Mouse (Mus musculus) hindbrain, embryonic 14.5 days (tissue): Measurements from ENCODE around the gene Rad54l2. TPM values are rescaled to one million over a fixed set of nuclear protein-coding genes. Genes with fewer than 3 reads are reported as not detected.

Source experiments
- ATAC-seq: fragments of 200-750 bp; cut with Nextera tagmentation; 2 replicates; pipeline ENCODE4 v1.8.0; 2017; ENCODE audit warnings: moderate number of reproducible peaks, mild to moderate bottlenecking, moderate TSS enrichment, moderate library complexity; ENCODE audit not compliant: low FRiP score
- DNase-seq: peaks from one replicate; pipeline ENCODE4 v3.0.0-alpha.2; 2015; ENCODE audit warnings: low spot score
- H3K27ac ChIP-seq: fragments of 300-500 bp; sonication (generic); 2 replicates; pipeline ENCODE4 v1.5.1; 2014; ENCODE audit warnings: mild to moderate bottlenecking, moderate library complexity
- H3K27me3 ChIP-seq: fragments of 300-500 bp; sonication (generic); 2 replicates; pipeline ENCODE4 v1.6.1; 2014; ENCODE audit warnings: mild to moderate bottlenecking, low read length, mixed read lengths; ENCODE audit not compliant: control insufficient read depth, insufficient read depth
- H3K36me3 ChIP-seq: fragments of 300-500 bp; sonication (generic); replicated peaks from 2 replicates; pipeline ENCODE4 v1.6.1; 2014; ENCODE audit not compliant: control insufficient read depth, insufficient read depth
- H3K4me1 ChIP-seq: fragments of 300-500 bp; sonication (generic); replicated peaks from 2 replicates; pipeline ENCODE4 v1.6.1; 2014; ENCODE audit warnings: antibody characterized with exemption, low read length, mixed read lengths; ENCODE audit not compliant: control insufficient read depth, insufficient read depth
- H3K4me2 ChIP-seq: fragments of 300-500 bp; sonication (generic); replicated peaks from 2 replicates; pipeline ENCODE4 v1.6.1; 2014; ENCODE audit warnings: mild to moderate bottlenecking, moderate library complexity
- H3K4me3 ChIP-seq: fragments of 300-500 bp; sonication (generic); replicated peaks from 2 replicates; pipeline ENCODE4 v1.5.1; 2014; ENCODE audit warnings: mild to moderate bottlenecking, low read length
- H3K9ac ChIP-seq: fragments of 300-500 bp; sonication (generic); 2 replicates; pipeline ENCODE4 v1.6.1; 2014
- H3K9me3 ChIP-seq: fragments of 300-500 bp; sonication (generic); 2 replicates; pipeline ENCODE4 v1.6.1; 2016; ENCODE audit warnings: low read length; ENCODE audit not compliant: control insufficient read depth
- WGBS: fragments of 180-500 bp; shearing (Covaris S2); extraction: QIAGEN DNeasy Blood & Tissue Kit; methylation state at CpG from one replicate; pipeline ENCODE4 v1.1.7; 2014; 5-methylcytosine and 5-hydroxymethylcytosine counted together
- polyA plus RNA-seq: library from polyadenylated mRNA; unstranded; fragments of >200 nt; fragmentation: Nextera tagmentation; extraction: Ambion mirVana; gene quantifications from 2 replicates; pipeline ENCODE4 v1.2.1, GENCODE M21; 2014

Rad54l2 gene
- polyA plus RNA-seq, 1 experiment from 2014 or later = 4.3 TPM

GRCm38 (mm10) chr9:106655884-106656720, 132.9 kb downstream of the Rad54l2 start, which contains the start of gene Grm2:
Grm2 (minus strand) TSS chr9:106656082.
- Histone ChIP-seq H3K9ac (peak within 1 kb of the TSS; percentile 72), H3K4me2 (peak within 1 kb of the TSS; percentile 86), H3K27ac (no peak within 1 kb of the TSS), H3K4me3 (peak within 1 kb of the TSS; percentile 58), H3K4me1 (peaks cover 7% of the 10 kb centered on the region), H3K36me3 (peaks cover 29% of the 10 kb centered on the region), H3K27me3 (no peaks in the 10 kb centered on the region), H3K9me3 (no peaks in the 10 kb centered on the region)
- WGBS = 2% methylated on average over 41 of the region's 44 CpGs
- DNase-seq = peak; percentile 67
- ATAC-seq = peak; percentile 68

GRCm38 (mm10) chr9:106652720-106653119, 136.3 kb downstream of the Rad54l2 start:
- no peak for ATAC-seq
- DNase-seq = no peak
- Histone ChIP-seq H3K4me3 (no peak overlapping the region), H3K27me3 (no peaks in the 10 kb centered on the region), H3K36me3 (no peaks in the 10 kb centered on the region; the same call in 1 of the 2 replicates), H3K4me2 (no peak overlapping the region), H3K9me3 (no peaks in the 10 kb centered on the region), H3K4me1 (peaks cover 7% of the 10 kb centered on the region), H3K27ac (no peak overlapping the region), H3K9ac (no peak overlapping the region)
- 78% methylated on average over 1 of the region's 1 CpGs for WGBS

DNA sequence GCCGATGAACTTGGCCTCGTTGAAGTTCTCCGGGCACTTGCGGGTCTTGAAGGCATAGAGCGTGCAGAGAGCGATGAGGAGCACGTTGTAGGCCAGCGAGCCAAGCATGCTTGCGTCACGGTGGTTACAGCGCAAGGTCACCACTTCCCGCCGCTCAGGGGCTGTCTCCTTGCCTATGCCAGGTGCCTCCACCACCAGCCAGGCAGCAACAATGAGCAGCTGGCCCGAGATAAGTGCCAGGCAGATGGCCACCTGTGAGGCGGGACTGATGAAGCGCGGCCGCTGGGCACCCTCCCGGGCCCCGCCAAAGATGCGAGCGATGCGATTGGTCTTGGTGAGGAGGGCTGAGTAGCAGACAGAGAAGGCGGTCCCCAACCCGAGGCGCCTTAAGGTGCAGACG, 141.8 kb downstream of the Rad54l2 start:
- Histone ChIP-seq H3K4me3 (no peak overlapping the region), H3K27me3 (no peaks in the 10 kb centered on the region), H3K9ac (no peak overlapping the region), H3K27ac (no peak overlapping the region), H3K36me3 (no peaks in the 10 kb centered on the region), H3K4me1 (no peaks in the 10 kb centered on the region), H3K9me3 (no peaks in the 10 kb centered on the region), H3K4me2 (no peak overlapping the region)
- ATAC-seq (no peak), DNase-seq (no peak)
- 74% methylated on average over 27 of the region's 27 CpGs for WGBS

DNA sequence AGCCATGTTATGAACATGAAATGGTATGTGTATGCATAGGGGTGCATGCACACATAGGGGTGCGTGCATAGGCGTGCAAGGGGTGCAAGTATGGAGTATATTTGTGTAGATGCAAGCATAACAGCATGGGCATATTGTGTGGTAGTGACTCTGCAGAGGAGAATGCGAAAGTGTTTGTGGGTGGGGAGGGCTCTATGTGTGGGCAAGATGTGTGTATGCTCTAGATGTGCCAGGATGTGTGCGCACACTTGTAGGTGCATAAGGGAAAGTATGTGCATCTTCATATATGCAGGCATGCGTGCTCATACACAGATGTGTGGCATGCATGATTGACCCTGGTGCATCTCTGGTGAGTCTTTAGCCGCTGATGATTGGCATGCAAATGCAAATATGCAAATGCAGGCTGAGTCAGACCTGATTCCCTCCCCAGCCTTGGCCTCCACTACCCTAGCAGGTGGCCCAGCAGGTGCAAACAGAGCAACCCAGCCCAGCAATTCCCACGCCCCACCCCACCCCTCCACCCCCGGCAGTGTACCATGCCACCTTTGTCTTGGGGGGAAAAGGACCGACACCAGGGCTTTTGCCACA, 143.2 kb downstream of the Rad54l2 start:
- no peaks in the 10 kb centered on the region for H3K4me1 ChIP-seq
- H3K9me3 ChIP-seq = no peaks in the 10 kb centered on the region
- 71% methylated on average over 9 of the region's 9 CpGs for WGBS
- no peaks in the 10 kb centered on the region for H3K36me3 ChIP-seq
- no peak overlapping the region for H3K9ac ChIP-seq
- H3K4me3 ChIP-seq = no peak overlapping the region
- DNase-seq = no peak
- no peak overlapping the region for H3K27ac ChIP-seq
- ATAC-seq = no peak
- no peaks in the 10 kb centered on the region for H3K27me3 ChIP-seq
- no peak overlapping the region for H3K4me2 ChIP-seq

- H3K27me3 ChIP-seq = no peaks in the 10 kb centered on the region
- H3K9me3 ChIP-seq = no peaks in the 10 kb centered on the region
- ATAC-seq (no peak), DNase-seq (no peak)
- H3K27ac ChIP-seq = no peak overlapping the region
- 77% methylated on average over 6 of the region's 6 CpGs for WGBS
- no peak overlapping the region for H3K9ac ChIP-seq
- H3K4me3 ChIP-seq = no peak overlapping the region
- H3K4me1 ChIP-seq = no peaks in the 10 kb centered on the region
- H3K4me2 ChIP-seq = no peak overlapping the region
- H3K36me3 ChIP-seq = no peaks in the 10 kb centered on the region
Observed at GRCm38 (mm10) chr9:106643787-106644186, 145.2 kb downstream of the Rad54l2 start.

DNA sequence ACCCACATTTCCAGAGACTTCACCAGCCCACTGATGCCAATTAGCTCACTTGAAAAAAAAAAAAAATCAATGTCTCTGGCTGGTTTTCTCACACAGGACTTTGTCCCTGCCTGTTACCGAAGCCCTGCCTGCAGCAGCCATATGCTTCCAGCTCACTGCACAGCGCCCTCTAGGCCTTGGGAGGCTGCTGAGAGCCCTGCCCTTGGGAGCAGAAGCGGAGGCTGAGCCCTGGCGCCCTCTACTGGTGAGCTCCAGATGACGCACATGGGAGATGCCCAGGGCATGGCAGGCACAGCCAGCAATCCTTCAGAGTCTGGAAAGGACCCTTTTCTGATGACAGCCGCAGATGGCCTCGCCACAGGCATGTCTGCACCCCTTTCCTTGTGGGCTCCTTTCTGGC, 145.9 kb downstream of the Rad54l2 start:
- ATAC-seq = no peak
- 30% methylated on average over 7 of the region's 7 CpGs for WGBS
- H3K4me1 ChIP-seq = no peaks in the 10 kb centered on the region
- H3K9me3 ChIP-seq = no peaks in the 10 kb centered on the region
- no peaks in the 10 kb centered on the region for H3K27me3 ChIP-seq
- H3K27ac ChIP-seq = no peak overlapping the region
- H3K36me3 ChIP-seq = no peaks in the 10 kb centered on the region
- no peak overlapping the region for H3K9ac ChIP-seq
- no peak overlapping the region for H3K4me2 ChIP-seq
- no peak overlapping the region for H3K4me3 ChIP-seq
- DNase-seq = peak; percentile 55

- H3K4me2 ChIP-seq = no peak overlapping the region
- no peaks in the 10 kb centered on the region for H3K4me1 ChIP-seq
- ATAC-seq (no peak), DNase-seq (no peak)
- H3K27me3 ChIP-seq = no peaks in the 10 kb centered on the region
- 54% methylated on average over 5 of the region's 5 CpGs for WGBS
- H3K4me3 ChIP-seq = no peak overlapping the region
- H3K9ac ChIP-seq = no peak overlapping the region
- no peaks in the 10 kb centered on the region for H3K36me3 ChIP-seq
- H3K9me3 ChIP-seq = no peaks in the 10 kb centered on the region
- H3K27ac ChIP-seq = no peak overlapping the region
Observed at GRCm38 (mm10) chr9:106641346-106641745, 147.6 kb downstream of the Rad54l2 start.

DNA sequence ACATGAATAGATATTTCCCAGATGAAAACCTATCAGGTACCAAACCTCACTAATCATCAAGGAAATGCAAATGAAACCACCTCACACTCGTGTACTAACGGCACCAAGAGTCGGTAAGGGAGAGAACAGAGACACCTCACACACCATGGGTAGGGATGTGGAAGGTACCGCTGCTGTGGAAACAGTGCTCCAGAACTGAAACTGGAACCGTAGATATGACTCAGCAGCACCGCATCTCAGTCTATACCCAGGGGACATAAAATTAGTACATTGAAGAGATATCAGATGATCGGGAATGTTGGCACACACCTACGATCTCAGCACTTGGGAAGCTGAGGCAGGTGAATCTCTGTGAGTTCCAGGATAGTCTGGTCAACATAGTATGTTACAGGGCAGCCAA, 150.8 kb downstream of the Rad54l2 start:
- no peak overlapping the region for H3K9ac ChIP-seq
- H3K4me3 ChIP-seq = no peak overlapping the region
- H3K9me3 ChIP-seq = no peaks in the 10 kb centered on the region
- no peak overlapping the region for H3K27ac ChIP-seq
- no peak overlapping the region for H3K4me2 ChIP-seq
- WGBS = 93% methylated on average over 8 of the region's 8 CpGs
- ATAC-seq (no peak), DNase-seq (no peak)
- H3K36me3 ChIP-seq = no peaks in the 10 kb centered on the region
- no peaks in the 10 kb centered on the region for H3K27me3 ChIP-seq
- no peaks in the 10 kb centered on the region for H3K4me1 ChIP-seq
